Mouse (Mus musculus) adrenal gland, postnatal 10 days (tissue): Measurements from ENCODE around the gene Lrrc61. TPM values are rescaled to one million over a fixed set of nuclear protein-coding genes. Genes with fewer than 3 reads are reported as not detected.
A peak's percentile ranks its signal among the peaks of the same experiment; 100 is the strongest.

ENCODE experiments used
- DNase-seq: peaks from one replicate; pipeline ENCODE4 v3.0.0; 2021; ENCODE audit warnings: mixed read lengths
- total RNA-seq, 2 experiments: library from RNA; stranded (reverse); gene quantifications; 2 replicates each; pipeline ENCODE4 v1.2.3; 2021

Gene Lrrc61
- total RNA-seq, 2 experiments from 2014 or later: 25.1 to 27.3 TPM

GRCm38 (mm10) chr6:48546858-48547257, 7.7 kb upstream of the Lrrc61 start:
- no peak for DNase-seq

- no peak for DNase-seq
Observed at GRCm38 (mm10) chr6:48548314-48548713, 6.3 kb upstream of the Lrrc61 start.

- peak; percentile 60 for DNase-seq
Observed at GRCm38 (mm10) chr6:48552918-48553317, 1.7 kb upstream of the Lrrc61 start.

- DNase-seq: no peak
Observed at GRCm38 (mm10) chr6:48553819-48554218, 777 bp upstream of the Lrrc61 start.

DNA sequence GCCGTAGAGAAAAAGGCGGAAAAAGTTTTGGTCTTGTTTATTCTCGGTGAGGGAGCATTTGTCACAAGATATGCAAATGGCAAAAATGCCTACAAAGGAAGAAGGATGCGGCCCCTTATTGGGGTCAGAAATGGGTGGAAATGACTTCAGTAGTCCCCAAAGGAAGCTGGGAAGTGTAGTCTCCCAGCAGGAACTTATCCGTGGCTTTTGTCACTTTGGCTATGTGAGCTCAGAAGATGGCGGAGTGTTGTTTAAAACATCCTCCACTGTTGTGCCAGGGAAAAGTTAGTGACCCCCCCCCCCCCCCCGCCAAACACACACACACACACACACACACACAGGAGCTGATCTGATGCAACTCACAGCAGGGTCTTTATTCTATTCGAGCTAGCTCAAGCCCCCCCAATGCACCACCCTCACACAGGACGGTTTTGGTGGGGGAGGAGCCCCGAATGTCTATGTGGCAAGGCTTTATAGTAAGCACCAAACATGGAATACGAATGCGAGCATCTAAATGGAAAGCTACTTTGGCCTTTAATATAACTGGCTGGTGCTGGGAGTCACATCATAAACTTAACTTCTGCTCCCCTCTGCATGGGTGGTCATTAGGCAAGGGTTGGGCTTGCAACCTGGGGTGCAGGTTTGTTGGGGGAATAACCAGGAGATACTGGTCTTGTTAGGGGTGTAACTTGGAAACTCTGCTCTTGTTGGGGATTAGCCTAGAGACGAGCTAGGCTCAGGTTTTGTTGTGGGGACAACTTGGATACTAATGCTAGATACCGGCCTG, 701 bp downstream of the Lrrc61 start:
- DNase-seq: peak; percentile 64

DNA sequence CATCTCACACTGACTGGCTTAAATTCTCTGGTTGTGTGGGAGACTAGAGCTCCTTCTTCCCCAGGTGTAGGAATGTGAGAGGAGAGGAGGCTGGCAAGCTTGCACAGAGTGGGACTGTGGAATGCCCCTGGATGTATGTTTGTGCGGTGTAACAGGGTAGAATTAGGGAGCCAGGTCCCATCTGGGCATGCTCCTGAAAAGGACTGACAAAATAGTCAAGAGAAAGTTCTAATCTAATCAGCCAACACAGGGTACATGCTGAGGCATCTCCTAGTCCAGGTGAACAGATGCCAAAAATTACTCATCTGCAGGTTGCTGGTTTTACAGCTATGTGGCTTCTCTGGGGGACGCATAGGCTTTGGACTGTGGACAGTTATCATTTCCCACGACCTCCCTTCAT, 1.4 kb downstream of the Lrrc61 start:
- DNase-seq: no peak

DNA sequence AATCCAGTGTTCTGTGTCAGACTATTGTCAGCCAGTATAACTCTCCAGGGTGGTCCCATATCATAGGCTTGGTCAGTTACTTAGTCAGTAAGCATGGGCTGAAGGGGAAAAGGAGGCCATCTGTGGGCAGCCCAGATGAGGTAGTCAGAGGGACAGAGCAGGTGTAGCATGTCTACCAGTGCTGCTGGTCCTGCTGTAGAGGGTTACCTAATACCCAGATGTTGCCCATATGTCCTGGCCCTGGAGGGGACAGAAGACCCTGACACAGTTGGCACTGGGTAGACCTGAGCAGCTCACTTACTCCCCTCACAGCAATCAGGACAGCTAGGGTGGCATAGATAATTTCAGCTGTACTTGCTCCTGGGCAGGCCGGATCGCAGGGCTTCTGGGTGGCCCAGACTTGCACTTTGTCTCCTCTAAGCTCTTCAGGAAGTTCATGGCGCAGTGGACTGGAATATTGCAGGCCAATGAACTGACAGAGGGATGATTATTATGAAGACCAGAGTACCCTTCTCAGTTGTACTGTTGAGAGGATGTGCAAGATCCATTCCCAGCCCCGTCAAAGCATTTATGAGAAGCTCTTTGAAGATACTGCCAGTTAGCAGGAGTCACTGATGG, 11.2 kb downstream of the Lrrc61 start:
- DNase-seq: no peak

GRCm38 (mm10) chr6:48566312-48566711, 11.7 kb downstream of the Lrrc61 start:
- peak; percentile 78 for DNase-seq

DNA sequence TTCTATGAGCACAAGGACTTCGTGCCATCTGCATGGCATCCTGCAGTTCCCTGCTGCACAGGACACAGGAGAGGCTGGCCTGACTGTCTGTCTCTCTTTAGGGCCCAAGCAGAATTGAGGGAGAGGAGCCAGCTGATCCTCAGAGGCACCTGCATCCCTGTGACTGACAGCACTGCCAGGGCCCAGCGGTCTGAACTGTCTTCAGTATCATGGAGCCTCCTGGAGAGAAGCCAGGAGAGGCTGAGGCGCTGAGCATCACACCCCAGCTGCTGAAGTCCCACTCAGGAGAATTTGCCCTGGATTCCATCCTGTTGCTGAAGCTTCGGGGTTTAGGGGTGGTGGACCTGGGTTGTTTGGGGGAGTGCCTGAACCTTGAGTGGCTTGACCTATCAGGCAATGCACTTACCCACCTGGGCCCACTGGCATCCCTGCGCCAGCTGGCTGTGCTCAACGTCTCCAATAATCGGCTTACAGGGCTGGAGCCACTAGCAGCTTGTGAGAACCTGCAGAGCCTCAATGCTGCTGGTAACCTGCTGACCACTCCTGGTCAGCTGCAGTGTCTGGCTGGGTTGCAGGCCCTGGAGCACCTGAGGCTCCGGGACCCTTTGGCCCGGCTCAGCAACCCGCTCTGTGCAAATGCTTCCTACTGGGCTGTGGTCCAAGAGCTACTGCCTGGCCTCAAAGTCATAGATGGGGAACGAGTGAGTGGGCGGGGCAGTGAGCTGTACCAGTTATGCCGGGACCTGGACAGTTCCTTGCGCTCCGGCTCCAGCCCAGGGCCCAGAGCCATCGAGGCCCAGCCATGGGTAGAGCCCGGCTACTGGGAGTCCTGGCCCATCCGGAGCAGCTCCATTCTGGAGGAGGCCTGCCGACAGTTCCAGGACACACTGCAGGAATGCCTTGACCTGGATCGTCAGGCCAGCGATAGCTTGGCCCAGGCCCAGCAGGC, 13.7 kb downstream of the Lrrc61 start:
- DNase-seq: peak; percentile 72

GRCm38 (mm10) chr6:48569065-48569807, 14.6 kb downstream of the Lrrc61 start:
- DNase-seq: no peak

DNA sequence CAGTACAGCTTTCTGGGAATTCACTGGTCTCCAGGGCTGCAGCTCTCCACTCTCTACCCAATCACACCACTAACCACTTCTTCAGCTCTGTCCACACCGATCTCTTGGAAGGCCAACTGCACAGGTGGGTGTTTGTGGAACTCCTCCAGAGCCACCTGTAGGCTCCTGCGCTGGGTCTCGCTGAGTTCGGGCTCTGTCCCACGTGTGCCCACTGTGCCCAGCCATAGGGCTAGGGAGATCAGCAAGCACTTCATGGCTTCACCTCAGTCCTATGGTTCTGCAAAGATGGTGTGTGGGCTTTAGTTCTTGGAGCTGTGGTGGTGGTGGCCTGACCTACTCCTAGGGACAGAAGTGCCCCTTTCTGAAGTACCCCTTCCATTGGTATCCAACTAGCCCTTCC, 17.4 kb downstream of the Lrrc61 start:
- no peak for DNase-seq

DNA sequence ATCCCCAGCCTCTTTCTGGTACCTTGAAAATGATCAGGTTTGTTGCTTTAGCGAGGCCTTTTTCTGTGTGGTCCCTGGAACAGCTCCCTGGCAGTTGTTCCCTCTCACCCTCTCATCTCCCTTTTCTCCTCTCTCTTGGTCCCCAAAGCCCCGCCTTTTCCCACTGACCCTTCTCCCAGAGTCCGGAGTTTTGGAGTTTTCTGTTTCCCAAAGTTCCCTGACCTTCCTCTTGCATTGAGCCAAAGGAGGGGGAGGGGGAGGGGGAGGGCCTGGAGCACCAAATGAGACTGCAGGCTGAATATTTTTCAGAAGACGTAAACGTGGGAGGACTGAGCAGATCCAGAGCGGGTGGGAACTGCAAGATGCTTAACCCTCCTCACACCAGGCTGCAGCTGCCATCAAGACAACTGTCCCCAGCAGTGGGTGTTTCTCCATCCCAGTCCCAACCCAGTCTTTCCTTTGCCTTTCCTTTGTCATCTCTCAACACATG, 18.0 kb downstream of the Lrrc61 start, which contains the start of gene Rarres2:
TSS of gene Rarres2 (minus strand) at position 218 of the 490 bp plus-strand sequence.
- peak; percentile 47 for DNase-seq

DNA sequence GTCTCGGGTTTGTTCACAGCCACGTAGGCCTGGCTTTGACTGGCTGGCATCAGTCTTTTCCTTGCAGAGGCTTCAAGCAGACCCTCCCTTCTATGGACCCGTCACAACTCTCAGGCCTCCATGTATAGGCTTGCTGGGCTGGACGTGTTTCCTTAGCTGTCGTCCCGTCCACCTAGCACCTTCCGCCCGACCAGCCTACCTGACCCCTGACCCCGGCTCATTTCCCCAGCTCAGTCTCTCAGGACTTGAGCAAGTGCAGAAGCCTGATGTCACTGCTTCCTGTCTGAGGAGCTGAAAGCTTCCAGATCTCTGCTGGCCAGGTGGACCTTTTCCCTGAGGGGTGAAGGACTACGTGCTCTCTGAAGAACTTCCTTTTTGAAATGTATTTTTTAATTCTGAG, 18.7 kb downstream of the Lrrc61 start:
- peak; percentile 60 for DNase-seq

- no peak for DNase-seq
Observed at GRCm38 (mm10) chr6:48573981-48574380, 19.4 kb downstream of the Lrrc61 start.

DNA sequence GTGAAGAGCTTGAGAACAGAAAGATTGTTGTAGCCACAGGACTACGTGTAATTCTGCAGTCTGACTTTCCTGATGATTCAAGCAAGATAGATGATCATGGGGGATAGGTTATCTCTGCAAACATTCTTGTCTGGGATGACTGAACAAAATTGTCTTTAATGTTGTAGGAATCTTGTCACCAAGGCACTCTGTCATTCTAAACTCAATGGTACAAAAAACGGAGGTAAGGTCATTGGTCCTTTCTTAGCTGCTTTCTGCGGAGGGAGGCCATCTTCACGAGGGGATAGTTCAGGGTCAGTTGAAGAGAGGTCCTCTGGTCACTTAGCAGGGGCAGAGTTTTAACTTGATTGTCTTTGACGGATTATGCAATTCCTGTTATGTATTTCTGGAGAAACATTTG, 24.1 kb downstream of the Lrrc61 start:
- DNase-seq: no peak

DNA sequence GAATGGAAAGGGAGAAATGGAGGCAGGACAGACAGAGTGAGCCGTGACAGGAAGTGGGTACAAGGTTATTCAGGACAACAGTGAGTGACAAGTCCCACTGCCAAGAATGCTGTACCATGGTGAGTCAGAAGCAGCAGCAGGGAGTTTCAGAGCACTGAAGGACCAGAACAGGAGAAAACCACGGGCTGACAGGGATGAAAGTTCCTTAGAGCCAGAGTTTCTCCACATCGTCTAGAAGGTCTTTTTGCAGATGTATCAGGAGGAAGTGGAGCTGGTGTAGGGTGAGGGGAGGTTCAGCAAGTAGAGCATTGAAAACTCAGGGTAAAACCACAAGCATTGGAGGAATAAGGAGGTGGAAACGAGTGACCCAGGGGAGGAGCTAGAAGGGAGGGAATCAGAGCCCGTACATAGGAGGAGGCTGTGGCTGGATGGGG, 24.6 kb downstream of the Lrrc61 start:
- peak; percentile 48 for DNase-seq

DNA sequence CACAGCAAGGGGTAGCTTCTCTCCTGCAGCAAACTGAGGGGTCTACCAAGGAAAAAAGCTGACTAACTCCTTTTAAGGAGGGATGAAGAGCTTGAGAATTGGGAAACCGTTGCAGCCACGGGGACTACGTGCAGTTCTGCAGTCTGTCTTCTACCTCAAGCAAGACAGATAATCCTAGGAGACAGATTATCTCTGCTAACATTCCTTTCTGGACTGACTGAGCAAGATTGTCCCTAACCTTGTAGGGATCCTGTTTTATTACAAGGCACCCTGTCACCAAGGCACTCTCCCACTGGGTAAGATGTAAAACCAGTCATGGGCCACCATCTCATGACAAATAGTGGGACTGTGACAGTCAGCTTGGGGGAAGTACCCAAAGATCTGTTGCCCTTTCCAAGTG, 26.7 kb downstream of the Lrrc61 start:
- DNase-seq: no peak

DNA sequence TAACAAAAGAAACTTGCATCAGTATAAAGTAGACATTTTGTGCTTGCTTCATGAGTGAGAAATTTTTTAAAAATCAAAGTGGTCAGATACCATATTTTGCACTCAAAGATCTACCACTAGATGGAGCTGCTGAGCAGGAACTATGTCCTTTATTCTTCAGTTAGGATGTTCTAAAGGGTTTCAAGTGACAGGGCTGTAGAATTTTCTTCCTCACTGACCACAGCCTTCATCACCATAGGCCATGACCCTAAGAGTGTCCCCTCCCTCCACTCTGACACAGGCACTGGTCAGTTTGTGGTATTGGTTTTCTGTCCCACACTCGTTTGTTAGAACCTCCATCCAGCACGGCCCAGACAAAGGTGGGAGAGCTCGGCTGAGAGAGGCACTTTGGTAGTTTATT, 27.4 kb downstream of the Lrrc61 start:
- peak; percentile 46 for DNase-seq

DNA sequence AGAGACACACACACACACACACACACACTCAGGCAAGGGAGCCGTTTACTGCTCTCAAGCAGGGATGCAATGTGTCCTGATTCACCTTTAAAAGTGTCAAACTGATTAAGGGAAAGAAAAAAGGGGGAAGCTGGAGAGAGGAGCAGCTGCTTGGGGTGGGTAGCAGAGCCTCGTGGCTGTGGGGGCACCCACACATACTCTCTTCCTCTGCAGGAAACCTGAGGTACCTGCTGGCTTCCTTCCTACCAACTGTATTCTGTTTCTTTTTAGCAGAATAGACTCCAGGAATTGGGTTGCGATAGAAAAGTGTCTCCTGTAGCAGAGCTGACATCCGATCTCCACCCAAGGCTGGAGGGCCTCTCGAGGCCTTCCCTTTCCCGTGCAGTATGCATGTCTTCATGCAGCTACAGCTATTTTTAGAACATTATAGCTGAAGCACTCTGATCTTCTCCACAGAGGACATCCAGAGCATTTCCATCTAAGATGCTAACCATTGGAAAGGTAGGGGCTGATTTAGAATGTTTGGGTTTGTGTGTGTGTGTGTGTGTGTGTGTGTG, 34.7 kb downstream of the Lrrc61 start, which contains the start of gene Gm45021:
TSS of gene Gm45021 (plus strand) at position 417 of the 557 bp plus-strand sequence.
- no peak for DNase-seq

DNA sequence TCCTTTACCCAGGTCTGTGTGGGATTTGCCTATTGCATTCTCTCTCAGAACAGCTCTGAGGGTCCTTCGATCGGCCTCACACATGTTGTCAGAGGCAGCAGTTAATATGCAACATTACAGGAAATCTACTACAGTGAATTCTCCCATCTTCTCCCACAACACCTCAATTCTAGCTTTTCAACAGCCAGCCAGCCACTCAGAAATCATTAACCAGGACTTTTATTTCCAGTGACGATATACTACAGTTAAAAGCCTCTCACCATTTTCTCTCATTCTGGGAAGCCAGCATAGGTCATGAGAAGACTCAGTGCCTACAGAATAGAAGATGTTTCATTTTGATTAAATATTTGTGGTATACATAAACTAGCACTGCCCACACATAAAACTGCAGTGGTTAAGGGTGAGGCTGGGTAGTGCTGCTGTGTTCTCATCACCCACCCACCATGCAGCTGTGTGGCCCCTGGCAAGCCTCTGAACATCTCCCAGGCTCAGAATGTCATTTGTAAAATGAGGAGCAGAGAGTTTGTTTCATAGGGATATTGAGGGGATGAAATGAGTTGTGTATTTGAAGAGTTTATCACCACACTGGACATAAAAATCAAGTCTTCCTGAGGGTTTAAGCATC, 36.7 kb downstream of the Lrrc61 start:
- DNase-seq: no peak

DNA sequence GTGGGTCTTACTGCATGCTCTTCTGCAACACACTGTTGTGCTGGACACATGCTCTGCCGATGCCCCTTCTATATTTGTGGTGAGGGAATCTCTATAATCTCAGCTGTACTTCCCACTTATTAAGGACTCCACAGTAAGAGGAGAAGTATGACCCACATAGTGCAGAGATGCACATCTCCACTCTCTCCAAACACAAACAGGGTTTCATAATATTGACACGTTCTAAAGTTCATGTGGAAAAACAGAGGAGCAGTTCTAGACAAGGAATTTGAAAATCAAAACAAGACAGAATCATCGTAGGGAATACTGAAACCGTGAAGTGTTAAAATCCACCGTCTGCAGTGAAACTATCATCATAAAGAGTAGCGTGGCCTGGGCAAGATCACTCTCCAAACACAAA, 37.3 kb downstream of the Lrrc61 start:
- no peak for DNase-seq
